Mouse (Mus musculus): Measurements from ENCODE around the gene Mrps14.
A peak's percentile ranks its signal among the peaks of the same experiment; 100 is the strongest.

Mrps14 gene

DNA sequence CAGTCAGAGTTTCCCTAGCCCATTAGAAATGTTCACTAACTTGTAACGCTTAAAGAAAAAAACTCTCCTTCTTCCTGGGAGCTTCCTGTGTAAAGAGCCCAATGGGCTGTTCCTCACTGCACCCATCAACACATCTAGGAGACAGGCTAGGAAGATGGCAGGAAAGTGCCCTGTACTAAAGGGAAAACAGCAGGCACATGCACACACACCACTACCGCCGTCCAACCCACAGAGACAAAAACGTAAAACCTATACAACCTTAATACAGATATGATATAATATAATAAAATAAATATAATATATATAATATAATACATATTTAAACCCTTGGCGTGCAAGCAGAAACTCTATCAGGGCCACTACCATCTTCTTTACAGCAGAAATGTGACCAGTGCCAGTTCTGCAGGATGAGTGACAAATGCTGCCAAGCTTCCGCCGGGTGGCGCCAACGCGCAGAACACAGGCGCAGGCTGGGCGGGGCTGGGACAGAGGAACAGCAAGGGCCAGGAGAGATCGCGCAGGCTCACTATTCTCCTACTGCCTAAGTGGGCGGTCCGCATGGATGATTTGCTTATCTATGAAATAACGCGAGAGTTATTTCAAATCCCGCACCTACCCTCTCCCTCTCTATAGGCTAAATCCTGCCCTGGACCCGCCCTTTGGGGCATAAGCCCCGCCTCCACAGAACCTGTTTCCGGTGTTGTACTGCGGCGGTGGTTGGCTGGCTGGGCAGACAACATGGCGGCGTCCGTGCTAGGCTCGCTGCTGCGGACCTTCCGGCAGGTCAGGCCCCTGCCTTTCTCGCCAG lies at the start of gene Mrps14:
Mrps14 (plus strand) TSS at position 687 of the 808 bp plus-strand sequence.
- peak; percentile 97 for DNase-seq (ENCODE audit: low spot score)

DNA sequence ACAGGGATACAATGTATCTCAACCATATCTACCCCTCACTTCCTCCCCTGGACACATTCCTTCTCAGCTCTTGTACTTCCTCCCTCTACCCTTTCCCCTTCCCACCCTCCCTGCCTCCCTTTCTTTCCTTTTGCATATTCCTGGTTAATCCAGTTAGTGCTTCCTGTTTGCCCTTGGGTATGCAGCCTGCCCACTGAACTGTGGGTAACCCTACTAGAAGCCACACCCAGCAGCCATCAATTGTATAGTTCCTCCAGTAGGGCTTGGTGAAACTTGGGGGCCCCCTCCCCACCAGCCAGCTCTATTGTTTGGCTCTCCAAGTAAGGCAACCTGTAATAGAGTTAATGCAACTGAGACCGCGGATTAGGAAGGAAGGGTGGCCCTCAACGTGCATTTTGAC lies 49.4 kb upstream of the Mrps14 start:
- DNase-seq (ENCODE audit: low spot score): no peak

DNA sequence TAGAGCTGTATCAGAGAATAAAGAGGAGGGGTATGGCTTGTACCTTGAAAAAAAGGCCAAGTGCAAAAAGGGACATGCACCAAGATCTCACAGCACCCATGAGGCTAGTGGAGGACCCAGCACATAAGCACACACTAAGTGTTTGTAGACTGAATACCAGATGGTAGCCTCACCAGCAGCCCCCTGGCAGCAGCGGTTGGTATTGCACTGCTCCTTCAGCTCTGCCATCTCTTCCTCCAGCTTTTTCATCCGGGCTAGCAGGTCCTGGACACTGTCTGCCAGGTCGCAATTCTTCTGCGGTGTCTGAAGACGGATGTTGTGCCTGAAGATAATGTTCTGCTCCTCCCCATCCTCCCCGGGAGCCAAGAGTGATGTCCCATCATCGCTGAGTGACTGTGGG lies 47.7 kb upstream of the Mrps14 start:
- DNase-seq (ENCODE audit: low spot score): no peak

DNA sequence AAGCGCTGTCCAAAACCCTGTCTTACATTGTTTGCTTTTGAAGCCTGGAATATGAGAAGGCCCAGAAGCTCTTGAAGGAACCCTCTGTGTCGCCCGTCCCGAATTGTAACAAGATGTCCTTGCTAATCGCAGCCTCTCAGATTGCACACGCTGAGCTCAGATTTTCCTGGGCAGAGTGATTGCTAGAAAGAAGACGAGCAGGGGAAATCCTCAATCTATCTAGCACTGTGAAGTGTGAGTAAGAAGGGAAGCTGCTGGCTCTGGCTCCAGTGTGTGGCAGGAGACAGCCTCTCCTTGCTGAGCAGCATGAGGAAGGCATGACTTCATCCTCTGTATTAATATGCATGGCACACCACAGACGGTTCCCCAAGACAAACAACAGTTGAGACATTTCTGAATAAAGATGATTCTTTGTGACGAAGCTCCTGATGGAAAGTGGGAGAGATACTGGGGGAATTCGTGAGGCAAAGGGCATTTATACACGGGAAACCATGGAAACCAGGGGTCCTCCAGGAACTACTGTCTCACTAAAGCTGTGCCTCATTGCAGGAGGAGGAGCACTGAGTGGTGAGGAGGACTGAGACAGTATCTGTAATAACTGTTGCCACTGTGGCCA lies 45.6 kb upstream of the Mrps14 start:
- DNase-seq (ENCODE audit: low spot score): no peak

DNA sequence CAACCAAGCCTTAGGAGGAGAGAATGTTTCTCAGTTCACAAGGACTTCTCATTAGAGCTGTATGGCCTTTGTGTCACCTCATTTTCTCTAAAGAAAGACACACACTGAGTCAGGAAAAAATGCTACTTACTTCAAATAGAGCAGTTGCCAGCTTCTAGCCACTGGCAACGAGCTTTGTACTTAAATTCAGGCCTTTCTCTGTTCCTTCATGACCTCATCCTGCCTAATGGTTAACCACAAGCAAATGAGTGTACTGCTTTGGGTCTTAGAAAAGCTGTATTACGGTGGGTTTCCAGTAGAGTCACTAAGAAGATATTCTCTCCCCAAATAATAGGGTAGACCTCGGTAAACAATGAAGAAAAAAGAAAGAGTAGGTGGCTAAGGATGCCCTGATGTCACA lies 44.3 kb upstream of the Mrps14 start:
- no peak for DNase-seq (ENCODE audit: low spot score)

DNA sequence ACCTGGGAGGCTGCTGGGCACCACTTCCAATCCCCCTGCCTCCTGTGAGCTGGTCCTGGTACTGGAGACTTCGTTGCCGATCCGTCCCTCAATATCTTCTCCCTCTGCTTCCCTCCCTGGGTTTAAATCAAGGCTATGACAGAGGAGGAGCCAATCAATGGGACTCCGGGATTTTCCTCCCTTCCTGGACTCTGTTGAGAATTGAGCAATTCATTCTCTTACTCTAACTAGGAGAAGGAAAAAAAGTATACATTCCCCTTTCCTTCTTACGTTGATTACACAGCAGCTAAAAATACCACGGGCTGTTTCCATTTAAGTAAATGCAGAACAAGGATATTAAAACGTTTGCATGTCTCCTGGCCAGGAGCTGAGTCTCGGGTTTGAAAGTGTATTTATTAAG lies 41.5 kb upstream of the Mrps14 start, which contains the start of gene Tnn:
Tnn (minus strand) TSS at position 101 of the 400 bp plus-strand sequence.
- no peak for DNase-seq (ENCODE audit: low spot score)

DNA sequence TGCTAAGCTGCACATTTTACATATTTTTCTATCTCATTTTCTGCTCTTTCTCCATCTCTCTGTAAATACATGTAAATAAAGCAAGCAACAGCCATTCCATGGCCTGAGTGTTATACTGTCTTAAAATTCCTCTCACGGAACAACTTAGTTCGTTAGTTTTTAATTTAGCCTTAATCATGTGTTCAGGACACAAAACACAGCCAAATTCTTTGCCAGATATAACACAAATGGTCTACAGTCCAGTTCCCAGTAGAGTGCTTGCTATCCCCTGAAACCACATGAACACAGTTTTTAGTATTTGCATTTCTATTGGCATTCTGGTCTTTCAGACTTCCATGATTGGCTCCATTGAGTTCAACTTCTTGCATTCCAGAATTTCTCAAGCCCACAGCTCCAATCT lies 36.8 kb upstream of the Mrps14 start:
- no peak for DNase-seq (ENCODE audit: low spot score)

DNA sequence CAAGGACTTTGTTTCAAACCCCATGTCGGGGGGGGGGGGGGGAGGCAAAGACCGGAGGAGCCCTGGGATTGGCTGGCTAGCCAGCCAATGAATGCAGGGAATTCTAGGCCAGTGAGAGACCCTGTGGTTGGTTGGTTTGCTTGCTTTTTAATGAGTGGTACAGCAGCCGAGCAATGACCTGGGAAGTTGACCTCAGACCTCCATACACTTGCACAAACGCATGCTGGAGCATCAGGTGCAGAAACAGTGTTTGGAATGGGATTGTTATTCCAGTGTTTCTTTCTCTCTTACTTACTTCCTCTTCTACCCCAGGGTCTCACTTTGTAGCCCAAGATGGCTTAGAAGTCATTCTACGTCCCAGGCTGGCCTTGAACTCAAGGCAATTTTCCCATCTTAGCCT lies 28.4 kb upstream of the Mrps14 start:
- DNase-seq (ENCODE audit: low spot score): no peak

DNA sequence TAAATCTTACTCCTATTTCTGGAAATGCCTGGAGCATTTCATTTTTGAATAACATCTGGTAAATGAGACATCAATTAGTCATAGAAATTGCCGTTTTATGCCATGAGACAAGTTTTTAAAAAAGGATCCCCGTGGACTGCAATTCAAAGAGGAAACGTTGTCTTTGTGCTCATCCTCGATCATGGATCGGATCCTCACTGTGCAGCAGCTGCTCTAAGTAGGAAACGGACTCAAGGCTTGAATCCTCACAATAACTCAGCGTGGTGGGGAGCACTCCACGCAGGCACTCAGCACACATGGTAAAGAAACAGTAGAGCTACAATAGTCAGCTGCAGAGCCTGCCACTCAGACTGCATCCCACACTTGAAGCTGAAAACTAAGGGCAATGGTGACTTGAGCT lies 18.1 kb upstream of the Mrps14 start:
- no peak for DNase-seq (ENCODE audit: low spot score)

DNA sequence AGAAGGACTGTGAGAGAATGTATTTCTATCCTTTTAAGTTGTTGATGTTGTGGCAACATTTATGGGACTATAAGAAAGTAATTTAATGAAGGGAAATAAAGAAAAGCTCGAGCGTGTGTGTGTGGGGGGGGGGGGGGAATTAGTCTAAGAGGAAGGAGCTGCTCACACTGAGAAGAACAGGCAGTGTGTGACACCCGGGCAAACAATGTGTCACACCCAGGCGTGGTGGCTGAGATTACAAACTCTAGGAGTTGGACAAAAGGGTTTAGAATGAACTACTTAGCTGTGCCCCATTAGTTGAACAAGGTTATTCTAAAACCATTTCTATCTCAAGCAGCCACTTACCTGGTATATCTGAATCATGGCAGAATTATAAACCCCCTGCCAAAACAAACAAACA lies 13.8 kb upstream of the Mrps14 start:
- no peak for DNase-seq (ENCODE audit: low spot score)

DNA sequence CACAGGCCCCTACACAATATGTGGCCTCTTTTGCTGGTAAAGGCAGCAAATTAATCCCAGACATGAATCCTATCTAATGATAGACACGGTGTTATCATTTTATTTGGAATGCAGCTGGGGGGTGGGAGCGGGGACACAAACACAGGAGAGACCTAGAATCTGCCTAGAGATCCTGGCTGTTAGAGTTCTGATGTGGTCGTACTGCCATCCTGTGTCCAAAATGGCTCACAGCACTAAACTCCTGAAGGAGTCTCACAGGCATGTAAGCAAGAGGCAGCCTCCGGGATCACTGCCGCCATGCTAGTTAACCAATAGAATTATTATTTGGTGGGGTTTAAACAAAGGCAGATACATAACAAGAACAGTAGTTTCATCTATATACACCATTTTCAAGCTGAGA lies 10.5 kb upstream of the Mrps14 start:
- DNase-seq (ENCODE audit: low spot score): peak; percentile 16

DNA sequence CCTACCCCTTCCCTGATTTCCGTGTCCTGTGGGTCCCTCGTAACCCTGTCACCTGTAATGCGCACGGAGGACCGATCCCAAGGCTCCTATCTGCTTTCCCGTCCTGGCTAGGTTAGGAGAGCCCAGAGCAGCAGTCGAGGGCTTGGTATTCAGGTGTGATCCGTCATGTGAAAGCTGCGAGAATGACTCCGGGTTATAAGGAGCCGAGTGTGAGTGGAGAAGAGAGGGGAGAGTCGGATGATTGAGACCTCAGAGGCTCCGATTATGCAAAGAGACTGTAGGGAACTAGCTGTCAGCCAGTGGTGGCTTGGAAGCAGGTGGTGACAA lies 285 bp downstream of the Mrps14 start:
- DNase-seq (ENCODE audit: low spot score): no peak

DNA sequence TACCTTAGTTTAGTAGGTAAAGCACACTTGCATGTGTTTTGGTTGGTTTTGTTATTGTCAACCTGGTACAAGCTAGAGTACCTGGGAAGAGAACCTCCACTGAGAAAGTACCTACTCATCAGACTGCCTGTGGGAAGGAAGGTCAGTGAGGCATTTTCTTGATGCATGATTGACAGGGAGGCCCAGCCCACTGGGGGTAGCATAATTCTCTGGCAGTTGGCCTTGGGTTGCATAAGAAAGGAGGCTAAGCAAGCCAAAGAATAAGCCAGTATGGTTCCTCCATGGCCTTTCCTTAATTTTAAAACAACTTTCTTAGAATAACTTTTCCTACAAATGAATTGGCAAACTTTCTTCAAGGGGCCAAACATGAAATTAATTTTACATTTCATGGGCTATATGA lies 10.5 kb downstream of the Mrps14 start:
- no peak for DNase-seq (ENCODE audit: low spot score)

DNA sequence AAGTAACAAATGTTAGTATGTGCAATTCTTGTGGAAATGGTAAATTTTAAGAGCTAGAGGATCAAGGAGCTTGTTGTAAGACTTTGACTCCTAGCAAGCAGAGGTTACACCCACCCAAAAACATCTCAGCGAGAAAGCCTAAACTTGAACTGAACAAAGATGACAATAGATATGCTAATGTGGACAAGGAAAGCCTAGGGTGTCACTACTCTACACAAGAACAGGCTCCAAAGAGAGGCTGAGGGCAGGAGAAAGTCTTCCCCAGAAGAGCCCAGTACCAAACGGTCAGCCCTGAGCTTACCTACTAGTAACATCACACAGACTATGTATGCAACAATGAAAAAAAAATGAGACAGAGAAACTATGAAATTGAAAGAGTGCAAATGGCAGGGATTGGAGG lies 14.8 kb downstream of the Mrps14 start:
- no peak for DNase-seq (ENCODE audit: low spot score)

DNA sequence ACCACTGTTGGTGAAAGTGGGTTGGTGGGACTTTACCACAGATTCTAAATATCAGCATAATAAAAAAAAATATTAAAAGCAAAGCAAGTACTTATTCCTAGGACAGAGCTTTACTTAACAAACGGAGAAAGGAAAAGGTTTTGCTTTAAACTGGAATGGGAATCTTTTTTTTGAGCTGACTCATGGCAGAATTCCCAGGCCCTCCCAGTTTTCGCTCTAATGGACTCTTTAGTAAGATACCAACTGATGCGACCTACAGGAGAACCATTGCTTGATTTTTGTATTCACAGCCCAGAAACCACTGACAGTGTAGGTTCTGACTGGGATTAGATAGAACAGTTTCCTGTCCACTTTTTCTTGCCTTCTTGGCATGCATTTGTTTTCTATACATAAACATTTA lies 15.6 kb downstream of the Mrps14 start:
- no peak for DNase-seq (ENCODE audit: low spot score)

DNA sequence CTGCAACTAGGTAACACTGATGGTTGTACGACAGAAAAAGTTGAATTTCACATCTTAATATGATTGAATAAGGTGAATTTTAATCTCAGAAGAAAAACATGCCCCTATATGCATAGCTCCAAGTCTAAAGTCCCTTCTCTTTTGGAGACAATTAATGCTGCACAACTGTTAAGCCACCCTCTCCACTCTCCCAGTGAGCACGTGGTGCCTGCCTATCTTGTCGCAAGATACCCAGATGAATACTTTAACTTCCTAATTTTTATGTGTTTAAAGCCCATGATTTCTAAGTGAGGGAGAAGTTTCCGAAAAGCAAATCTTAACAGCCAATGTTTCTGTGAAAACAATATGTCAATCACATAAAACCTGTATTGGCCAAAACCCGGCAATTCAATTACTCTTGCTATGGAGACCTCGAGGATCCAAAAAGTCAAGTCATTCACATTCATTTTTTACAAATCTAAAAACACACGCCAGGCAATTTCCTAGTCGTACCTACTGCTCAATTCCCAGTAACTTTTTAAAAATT lies 16.6 kb downstream of the Mrps14 start:
- DNase-seq (ENCODE audit: low spot score): no peak

DNA sequence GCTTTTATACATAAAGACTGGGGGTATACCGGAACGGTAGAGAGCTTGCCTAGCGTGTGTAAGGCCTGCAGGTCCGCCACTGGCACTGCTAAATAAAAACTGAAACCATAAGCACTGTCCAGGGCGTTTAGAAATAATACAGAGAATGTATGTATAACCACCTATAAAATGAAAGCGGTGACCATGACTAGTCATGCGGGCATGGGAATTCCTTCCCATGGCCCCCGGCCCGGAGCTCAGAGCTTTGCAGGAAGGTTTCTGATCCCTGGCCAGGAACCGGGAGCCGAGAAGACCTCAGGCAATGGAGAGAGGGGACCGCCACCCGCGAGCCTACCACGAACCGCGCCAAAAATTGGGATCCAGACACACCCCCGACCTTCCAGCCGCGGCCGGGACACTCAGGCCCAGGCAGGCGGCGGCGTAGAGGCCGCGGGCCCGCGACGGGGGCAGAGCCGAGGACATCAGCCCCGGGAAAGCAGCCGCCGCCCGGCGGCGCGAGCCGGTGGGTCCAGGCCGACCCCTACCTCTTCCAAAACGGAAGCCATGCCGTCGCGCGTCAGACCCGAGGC lies 17.2 kb downstream of the Mrps14 start:
- DNase-seq (ENCODE audit: low spot score): no peak

DNA sequence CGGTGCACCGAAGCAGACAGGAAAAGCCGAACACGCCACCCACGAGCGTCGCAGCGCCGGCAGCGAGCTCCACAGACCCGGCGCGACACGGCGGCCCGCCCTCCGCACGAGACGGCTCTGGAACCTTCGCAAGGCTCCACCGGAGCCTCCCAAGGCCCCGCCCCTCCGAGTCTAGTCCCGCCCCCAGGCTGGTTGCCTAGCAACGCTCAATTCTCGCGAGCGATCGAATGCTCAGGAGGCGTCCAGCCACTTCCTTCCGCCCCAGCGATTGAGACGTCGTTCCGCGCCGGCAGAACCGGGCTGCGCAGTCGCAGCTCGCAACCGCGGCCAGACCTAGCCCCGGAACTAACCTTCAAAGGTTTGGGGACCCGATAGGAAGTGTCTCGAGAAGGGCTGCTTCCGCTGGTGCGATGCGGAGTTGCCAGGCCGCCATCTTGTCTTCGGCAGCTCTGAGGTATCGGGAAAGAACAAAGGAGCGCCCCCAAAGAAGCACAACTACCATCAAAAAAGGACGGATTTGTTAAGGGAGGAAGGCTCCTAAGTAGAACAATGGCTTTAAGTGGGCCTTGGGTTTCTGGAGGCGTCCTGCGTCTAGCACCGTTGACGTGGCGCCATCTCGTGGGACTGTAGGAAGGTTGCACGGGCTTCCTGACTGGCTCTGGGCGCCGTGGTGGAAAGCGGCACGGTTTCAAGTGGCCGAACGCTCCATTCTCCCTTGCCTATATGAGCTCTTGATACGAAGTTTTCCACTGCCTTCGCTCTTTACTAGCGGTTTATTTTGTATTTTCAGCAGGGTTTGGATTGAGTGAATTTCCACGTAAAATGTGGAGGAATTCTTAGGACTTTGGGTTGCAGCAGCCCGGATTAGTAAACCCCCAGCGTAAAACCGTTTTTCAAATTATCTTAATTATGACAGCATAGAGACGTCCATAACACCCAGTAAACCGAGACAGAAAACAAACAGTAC lies 18.0 kb downstream of the Mrps14 start, which contains the start of gene Cacybp:
Cacybp (minus strand) TSS at position 173 of the 967 bp plus-strand sequence.
- DNase-seq (ENCODE audit: low spot score): peak; percentile 99

DNA sequence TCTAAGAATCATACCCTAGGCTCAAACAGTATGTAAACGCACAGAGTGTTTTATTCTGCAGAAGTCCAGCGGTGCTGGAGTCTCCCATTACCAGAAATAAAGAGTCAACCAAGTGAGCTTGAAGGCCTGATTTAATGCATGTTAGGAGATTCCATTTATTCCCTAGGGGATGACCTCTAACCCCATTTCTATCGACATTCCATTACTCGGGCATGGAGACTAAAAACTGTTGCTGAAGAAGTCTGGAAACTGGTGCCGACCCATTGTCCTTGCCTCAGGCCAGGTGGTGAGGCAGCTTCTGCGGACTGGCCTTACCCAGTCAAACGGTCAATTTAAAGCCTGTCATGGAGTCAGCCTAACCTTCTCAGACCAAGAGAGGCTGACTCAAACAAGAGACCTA lies 19.2 kb downstream of the Mrps14 start:
- no peak for DNase-seq (ENCODE audit: low spot score)

DNA sequence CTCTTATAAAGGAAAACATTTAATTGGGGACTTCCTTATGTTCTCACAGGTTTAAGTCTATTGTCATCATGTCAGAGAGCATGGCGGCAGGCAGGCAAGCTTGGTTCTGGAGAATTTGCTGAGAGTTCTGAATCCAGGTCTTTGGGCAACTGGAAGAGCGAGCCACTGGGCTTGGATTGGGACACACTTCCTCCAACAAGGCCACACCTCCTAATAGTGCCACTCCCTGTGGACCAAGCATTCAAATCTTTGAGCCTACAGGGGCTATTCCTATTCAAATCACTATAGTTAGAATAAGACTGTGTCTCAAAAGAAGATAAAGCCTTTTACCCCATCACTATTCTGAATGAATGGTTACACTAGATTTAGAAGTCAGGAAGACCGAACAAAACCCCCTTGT lies 22.9 kb downstream of the Mrps14 start:
- no peak for DNase-seq (ENCODE audit: low spot score)

DNA sequence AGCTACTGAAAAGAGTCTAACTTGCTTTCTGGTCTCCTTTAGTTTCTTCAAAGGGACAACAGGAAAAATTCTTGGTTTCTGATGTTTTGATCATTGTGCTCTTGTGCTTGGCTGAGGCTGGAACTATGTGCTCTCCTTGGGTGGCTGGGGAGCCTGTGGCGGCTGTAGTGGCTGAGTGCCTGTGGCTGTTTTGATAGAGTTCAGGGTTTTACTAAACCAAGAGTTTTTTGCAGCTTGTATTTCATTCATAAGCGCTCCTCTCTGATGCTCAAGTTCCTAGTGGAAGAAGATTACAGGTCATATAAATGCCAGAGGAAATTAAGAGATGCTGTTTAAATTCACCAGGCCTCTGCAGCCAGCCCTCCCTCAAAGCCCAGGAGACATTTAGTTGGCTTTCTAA lies 29.1 kb downstream of the Mrps14 start:
- DNase-seq (ENCODE audit: low spot score): no peak

DNA sequence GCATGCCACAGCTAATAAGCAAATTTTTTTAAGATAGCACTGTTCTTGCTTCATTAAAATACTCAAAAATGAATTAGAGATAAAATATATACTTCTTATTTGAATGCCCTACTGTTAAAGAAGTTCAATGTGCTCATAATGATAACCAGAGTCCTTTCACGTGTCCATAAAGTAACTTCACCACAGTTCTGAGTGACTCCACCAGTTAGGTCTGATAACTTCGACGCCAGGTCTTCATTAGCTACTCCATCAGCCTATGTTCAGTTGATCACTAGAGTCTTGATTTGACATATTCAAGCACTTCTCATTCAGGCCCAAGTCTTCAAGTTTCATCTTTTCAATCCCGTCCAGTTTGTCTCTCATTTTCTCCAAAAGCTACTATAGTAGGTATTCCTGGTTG lies 32.2 kb downstream of the Mrps14 start:
- DNase-seq (ENCODE audit: low spot score): no peak
